Mouse (Mus musculus) cerebellum, adult 2 months (tissue): ENCODE results near the gene Sirt4. TPM values are rescaled to one million over a fixed set of nuclear protein-coding genes. Genes with fewer than 3 reads are reported as not detected.

Source experiments
- DNase-seq, 2 experiments: peaks; one replicate each; pipeline ENCODE4 v3.0.0; 2021
- H3K27ac ChIP-seq: fragments of 200-500 bp; 2 replicates; pipeline ENCODE4 v1.5.1; 2012; ENCODE audit warnings: low read length, control low read depth, inconsistent platforms; ENCODE audit not compliant: insufficient read depth
- H3K27me3 ChIP-seq: fragments of 200-500 bp; 2 replicates; pipeline ENCODE4 v1.6.1; 2012; ENCODE audit warnings: inconsistent platforms, mild to moderate bottlenecking, low read length, moderate library complexity; ENCODE audit not compliant: control insufficient read depth, insufficient read depth
- H3K4me1 ChIP-seq: fragments of 200-500 bp; 2 replicates; pipeline ENCODE4 v1.6.1; 2011; ENCODE audit warnings: low read length; ENCODE audit not compliant: control insufficient read depth, insufficient read depth
- H3K4me3 ChIP-seq: fragments of 200-500 bp; replicated peaks from 2 replicates; pipeline ENCODE3; 2011; ENCODE audit warnings: mild to moderate bottlenecking, low read depth, low read length, control low read depth; ENCODE audit not compliant: insufficient read depth
- CTCF ChIP-seq: fragments of 200-500 bp; IDR thresholded peaks from 2 replicates; pipeline ENCODE4 v1.5.1; 2011; ENCODE audit warnings: low read depth, mild to moderate bottlenecking, control low read depth, low read length, moderate library complexity, borderline replicate concordance; ENCODE audit not compliant: insufficient read depth
- POLR2A ChIP-seq: fragments of 200-500 bp; IDR thresholded peaks from 2 replicates; pipeline ENCODE4 v1.6.1; 2011; ENCODE audit warnings: low read length, control low read depth, borderline replicate concordance; ENCODE audit not compliant: insufficient read depth
- WGBS: fragments of 180-500 bp; shearing (Covaris S2); methylation state at CpG from one replicate; pipeline ENCODE4 v1.1.7; 2018; 5-methylcytosine and 5-hydroxymethylcytosine counted together
- polyA plus RNA-seq: library from polyadenylated mRNA; depleted of rRNA; stranded (reverse); fragments of >200 nt; gene quantifications from 2 replicates; pipeline ENCODE4 v1.2.3, GENCODE M21; 2012; rRNA removed

Gene Sirt4
- 114 and 122 TPM in 2 replicates for polyA plus RNA-seq

- Histone ChIP-seq H3K4me1 (peaks cover 21% of the 10 kb centered on the region), H3K27me3 (no peaks in the 10 kb centered on the region), H3K4me3 (peak within 1 kb of the TSS; percentile 68), H3K27ac (peak within 1 kb of the TSS; percentile 86)
- WGBS: 3% methylated on average over 30 of the region's 30 CpGs
- TF ChIP-seq CTCF (no peak), POLR2A (peak; percentile 89; the same call in 1 of the 2 replicates)
- DNase-seq: peak; percentile 86 to 94
Observed at GRCm38 (mm10) chr5:115483947-115484920, at the start of gene Sirt4. Sirt4 (minus strand) TSS chr5:115484725.

- 3% methylated on average over 18 of the region's 18 CpGs for WGBS
- DNase-seq: peak; percentile 82 to 90
Observed at GRCm38 (mm10) chr5:115531671-115532270, 47.2 kb upstream of the Sirt4 start.

GRCm38 (mm10) chr5:115530447-115530809, 45.9 kb upstream of the Sirt4 start:
- 4% methylated on average over 8 of the region's 8 CpGs for WGBS
- H3K4me1 ChIP-seq: peaks cover 94% of the 10 kb centered on the region
- no peak for TF ChIP-seq POLR2A
- no peak for TF ChIP-seq CTCF
- H3K4me3 ChIP-seq: no peak overlapping the region
- peak overlapping the region; percentile 88 for H3K27ac ChIP-seq
- peak; percentile 95 to 96 for DNase-seq
- H3K27me3 ChIP-seq: no peaks in the 10 kb centered on the region

More at GRCm38 (mm10) chr5:115531671-115532270, 47.2 kb upstream of the Sirt4 start:
- H3K27ac ChIP-seq: peak overlapping the region; percentile 88
- H3K4me1 ChIP-seq: peaks cover 87% of the 10 kb centered on the region
- H3K4me3 ChIP-seq: peak overlapping the region; percentile 7
- no peaks in the 10 kb centered on the region for H3K27me3 ChIP-seq
- TF ChIP-seq POLR2A: no peak
- no peak for TF ChIP-seq CTCF

- peak; percentile 65 to 67 for DNase-seq
- Histone ChIP-seq H3K4me3 (peak overlapping the region; percentile 16), H3K4me1 (peaks cover 94% of the 10 kb centered on the region), H3K27me3 (no peaks in the 10 kb centered on the region), H3K27ac (peak overlapping the region; percentile 88)
- TF ChIP-seq CTCF (no peak), POLR2A (0 out of 2 replicates have a peak, but pooled peaks have one; percentile 13)
- WGBS: 7% methylated on average over 7 of the region's 7 CpGs
Observed at GRCm38 (mm10) chr5:115529742-115530446, 45.4 kb upstream of the Sirt4 start.

- H3K27ac ChIP-seq: peak overlapping the region; percentile 88
- DNase-seq: peak; percentile 53 to 55
- H3K27me3 ChIP-seq: no peaks in the 10 kb centered on the region
- H3K4me3 ChIP-seq: peak overlapping the region; percentile 16
- 11% methylated on average over 8 of the region's 8 CpGs for WGBS
- H3K4me1 ChIP-seq: peaks cover 93% of the 10 kb centered on the region
- TF ChIP-seq POLR2A: no peak
- no peak for TF ChIP-seq CTCF
Observed at GRCm38 (mm10) chr5:115529364-115529741, 44.8 kb upstream of the Sirt4 start.

- TF ChIP-seq POLR2A (no peak), CTCF (no peak)
- Histone ChIP-seq H3K4me1 (peaks cover 93% of the 10 kb centered on the region), H3K27me3 (no peaks in the 10 kb centered on the region), H3K4me3 (no peak overlapping the region), H3K27ac (peak overlapping the region; percentile 57)
- WGBS: 48% methylated on average over 5 of the region's 5 CpGs
- peak in 1 of 2 experiments; percentile 34 for DNase-seq
Observed at GRCm38 (mm10) chr5:115528128-115528527, 43.6 kb upstream of the Sirt4 start.
